Mouse (Mus musculus) ES-E14 (cell line): Measurements from ENCODE around the gene Rab7b.

Experiments
- CHD2 ChIP-seq: IDR thresholded peaks from 2 replicates; pipeline ENCODE4 v1.6.1; 2014; ENCODE audit warnings: mild to moderate bottlenecking, low read depth, low read length, inconsistent platforms
- HCFC1 ChIP-seq: IDR thresholded peaks from 2 replicates; pipeline ENCODE4 v1.6.1; 2012; ENCODE audit warnings: low read length, inconsistent platforms, borderline replicate concordance; ENCODE audit not compliant: insufficient read depth
- MAFK ChIP-seq: IDR thresholded peaks from 2 replicates; pipeline ENCODE4 v1.6.1; 2014; ENCODE audit warnings: mild to moderate bottlenecking, low read depth, low read length, inconsistent platforms; ENCODE audit not compliant: insufficient read depth
- ZC3H11A ChIP-seq: IDR thresholded peaks from 2 replicates; pipeline ENCODE4 v1.6.1; 2012; ENCODE audit warnings: low read depth, mild to moderate bottlenecking, inconsistent platforms, low read length, borderline replicate concordance
- ZNF384 ChIP-seq: IDR thresholded peaks from 2 replicates; pipeline ENCODE4 v1.6.1; 2012; ENCODE audit warnings: low read depth, low read length, inconsistent platforms

GRCm38 (mm10) chr1:131665886-131666285 is 22.6 kb upstream of the Rab7b start:
- TF ChIP-seq CHD2 (no peak), ZNF384 (no peak), MAFK (no peak), ZC3H11A (no peak), HCFC1 (no peak)
